Mouse (Mus musculus): ENCODE data around the gene Scin.

Scin gene

DNA sequence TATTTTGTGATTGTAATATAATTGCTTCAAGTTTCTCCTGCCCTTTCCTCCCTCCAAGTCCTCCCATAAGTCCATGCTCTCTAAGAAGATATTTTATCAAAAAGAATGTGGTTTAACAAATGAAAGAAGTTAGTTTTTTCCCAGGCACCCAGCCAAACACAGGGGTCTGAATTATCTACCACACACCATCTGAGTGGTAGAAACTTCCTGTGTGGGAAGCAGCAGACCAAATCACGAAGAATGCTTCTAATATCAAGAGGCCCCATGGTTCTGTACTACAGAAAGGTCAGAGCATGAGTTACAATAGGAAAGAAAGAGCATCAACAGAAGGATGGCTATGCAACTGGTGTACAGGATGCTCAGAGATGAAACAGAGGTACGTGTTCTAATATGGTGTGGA lies 25.9 kb downstream of the Scin start:
- no peak for DNase-seq (ENCODE audit: low spot score)

DNA sequence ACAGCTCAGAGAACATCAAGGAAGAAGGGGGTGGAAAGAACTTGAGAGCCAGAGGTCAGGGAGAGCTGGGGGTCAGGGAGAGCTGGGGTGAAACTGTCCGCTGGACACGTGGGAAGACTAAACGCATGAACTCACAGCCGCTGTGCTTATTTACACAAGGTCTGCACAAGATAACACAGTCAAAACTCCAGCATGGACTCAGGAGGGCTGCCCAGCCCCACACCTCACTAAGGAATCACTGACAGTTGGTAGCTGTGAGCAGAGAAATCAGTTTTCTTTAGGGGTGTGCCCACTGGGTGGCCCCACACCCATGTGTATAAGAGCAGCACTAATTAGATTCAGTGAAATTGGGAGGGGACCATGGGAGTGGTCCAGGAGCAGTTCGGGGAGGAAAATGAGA lies 27.2 kb downstream of the Scin start:
- no peak for DNase-seq (ENCODE audit: low spot score)

DNA sequence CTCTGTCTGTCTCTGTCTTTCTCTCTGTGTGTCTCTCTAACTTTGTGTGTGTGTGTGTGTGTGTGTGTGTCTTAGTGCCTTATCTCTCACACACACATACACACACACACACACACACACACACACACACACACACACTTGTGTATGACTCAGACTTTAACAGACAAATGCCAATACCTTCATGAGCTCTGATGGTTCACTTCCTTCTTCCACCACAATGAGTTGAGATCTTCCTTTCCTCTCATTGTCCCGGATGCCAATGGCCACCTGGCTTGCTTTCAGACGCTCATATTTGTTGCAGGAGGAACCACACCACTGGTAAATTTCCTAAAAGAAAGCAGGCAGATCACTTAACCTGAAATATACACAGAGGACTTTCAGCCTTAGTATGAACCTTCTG lies 29.3 kb downstream of the Scin start:
- DNase-seq (ENCODE audit: low spot score): no peak

DNA sequence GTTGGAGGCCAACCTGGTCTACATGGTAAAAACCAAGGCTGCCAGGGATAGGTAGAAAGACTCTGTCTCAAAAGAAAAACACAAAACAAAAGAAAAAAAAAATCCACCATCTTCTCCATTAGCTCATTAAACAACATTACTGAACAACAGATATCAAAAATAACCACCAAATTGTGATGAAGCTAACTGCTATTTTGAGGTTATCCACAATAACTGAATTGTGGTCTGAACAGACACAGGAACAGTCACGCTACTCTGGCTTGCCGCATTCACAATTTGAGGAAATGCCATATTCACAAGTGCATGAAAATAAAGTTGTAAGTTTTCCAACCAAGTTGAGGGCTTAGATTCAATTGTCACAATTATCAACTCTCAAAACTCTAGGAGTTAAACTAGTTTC lies 31.7 kb downstream of the Scin start:
- no peak for DNase-seq (ENCODE audit: low spot score)

DNA sequence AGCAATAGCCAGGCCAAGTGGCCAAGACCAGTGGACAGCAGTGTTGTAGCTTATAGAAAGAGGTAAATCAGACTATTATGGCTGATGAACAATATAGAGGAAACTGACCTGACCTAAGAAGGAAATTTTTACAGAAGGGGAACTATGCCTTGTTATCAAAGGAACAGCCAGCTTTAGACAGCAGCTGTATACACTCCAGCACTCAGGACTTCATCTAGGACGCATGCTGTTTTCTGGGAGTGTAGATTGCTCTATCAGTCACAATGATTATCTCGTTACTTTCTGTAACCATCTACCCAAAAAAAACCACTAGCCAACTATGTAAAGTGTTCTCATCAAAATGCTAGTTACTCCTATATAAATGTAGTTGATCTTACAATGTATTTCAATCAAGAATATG lies 34.6 kb downstream of the Scin start:
- DNase-seq (ENCODE audit: low spot score): no peak

DNA sequence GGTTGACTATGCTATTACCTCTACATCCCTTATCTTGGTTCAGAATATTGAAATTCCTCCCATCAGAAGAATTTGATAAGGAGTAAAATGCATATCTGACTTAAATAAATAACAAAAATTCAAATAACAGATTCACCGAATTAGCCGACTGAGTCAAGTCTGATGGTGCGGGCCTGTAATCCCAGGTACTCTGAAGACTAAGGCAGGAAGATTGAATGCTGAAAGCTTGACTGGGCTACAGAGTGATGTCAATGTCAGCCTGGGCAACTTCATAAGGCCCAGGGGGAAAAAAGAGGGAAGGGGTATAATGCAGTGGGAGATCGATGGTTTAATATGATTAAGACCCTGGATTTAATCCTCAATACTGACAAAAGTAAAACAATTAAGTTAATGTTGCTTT lies 36.6 kb downstream of the Scin start:
- DNase-seq (ENCODE audit: low spot score): no peak

DNA sequence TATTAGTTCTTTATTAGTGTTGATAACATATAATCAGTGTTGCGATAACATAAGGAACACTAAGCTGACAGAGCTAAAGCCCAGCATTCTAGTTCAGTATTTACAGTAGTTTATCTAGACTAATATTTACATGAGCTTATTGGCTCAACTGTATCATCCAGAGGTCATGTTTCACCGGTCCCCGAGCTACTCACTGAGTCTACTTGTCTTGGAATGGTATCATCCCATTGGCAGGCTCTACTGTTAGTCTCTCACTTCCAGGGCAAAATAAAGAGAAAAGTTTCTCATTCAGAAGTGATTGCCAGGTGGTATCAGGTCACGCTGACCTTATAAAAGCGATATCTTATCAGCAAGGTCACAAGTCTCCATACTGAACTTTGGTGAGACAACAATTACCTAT lies 37.0 kb downstream of the Scin start:
- DNase-seq (ENCODE audit: low spot score): no peak

DNA sequence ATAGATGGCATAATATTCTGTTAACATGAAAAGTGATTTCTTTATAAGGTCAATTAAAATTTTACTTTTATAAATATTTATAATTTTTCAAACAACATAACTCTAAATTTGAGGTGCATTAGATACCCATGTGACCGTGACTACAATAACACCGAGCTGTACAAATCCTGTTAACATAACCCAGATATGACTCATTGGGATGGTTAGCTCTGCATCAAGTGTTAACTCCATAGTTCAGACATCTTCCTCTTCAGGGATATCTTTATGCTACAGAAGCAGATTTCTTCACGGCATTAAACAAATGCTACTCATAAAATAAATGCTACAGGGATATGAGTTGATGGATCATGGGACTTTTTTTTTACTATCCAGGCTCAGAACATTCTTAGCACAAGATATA lies 37.6 kb downstream of the Scin start:
- no peak for DNase-seq (ENCODE audit: low spot score)

DNA sequence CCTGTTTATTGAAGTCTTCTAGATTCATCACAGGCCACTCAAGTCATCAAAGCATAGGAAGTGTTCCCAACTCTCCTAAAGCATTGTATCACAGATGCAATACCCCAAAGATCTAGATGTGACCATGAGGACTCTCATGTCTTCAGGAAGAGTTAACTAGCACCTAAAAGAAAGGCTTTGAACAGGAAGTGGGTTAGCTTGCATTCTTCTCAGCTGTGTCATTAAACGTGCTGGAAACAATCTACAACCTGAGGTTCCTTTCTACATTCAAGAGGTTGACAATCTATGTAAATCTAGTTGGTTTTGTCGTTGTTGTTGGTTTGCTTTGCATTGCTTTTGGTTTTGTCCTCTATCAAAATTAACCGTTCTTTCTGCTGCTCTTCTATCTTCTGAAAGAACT lies 44.0 kb downstream of the Scin start:
- DNase-seq (ENCODE audit: low spot score): no peak

DNA sequence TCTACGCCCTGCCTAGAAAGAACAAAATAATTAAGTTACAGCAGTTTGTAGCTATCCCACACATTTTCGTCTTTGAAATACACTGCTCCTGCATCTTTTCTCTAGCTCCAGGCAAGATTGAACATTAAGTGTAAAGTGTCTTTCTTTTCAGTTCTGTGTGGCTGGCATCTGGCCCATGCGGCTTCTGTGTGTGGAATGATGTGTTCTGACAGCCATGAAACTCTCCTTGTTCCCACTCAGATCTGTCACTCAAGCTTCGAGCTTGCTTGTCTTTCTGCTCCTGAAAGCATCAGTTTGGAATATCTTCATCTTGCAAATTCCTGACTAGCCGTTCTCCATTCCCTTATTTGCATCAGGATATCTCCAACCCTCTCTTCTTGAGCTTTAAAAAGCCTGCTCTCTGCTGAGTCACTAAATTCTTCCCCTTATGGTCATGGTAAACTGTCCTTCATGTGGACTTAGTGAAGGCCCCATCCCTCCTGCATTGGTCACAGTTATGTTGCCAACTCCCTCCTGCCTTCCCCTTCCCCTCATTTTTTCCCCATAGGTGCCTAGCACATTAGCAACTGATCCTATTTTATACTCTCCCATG lies 48.2 kb downstream of the Scin start:
- peak; percentile 8 for DNase-seq (ENCODE audit: low spot score)

DNA sequence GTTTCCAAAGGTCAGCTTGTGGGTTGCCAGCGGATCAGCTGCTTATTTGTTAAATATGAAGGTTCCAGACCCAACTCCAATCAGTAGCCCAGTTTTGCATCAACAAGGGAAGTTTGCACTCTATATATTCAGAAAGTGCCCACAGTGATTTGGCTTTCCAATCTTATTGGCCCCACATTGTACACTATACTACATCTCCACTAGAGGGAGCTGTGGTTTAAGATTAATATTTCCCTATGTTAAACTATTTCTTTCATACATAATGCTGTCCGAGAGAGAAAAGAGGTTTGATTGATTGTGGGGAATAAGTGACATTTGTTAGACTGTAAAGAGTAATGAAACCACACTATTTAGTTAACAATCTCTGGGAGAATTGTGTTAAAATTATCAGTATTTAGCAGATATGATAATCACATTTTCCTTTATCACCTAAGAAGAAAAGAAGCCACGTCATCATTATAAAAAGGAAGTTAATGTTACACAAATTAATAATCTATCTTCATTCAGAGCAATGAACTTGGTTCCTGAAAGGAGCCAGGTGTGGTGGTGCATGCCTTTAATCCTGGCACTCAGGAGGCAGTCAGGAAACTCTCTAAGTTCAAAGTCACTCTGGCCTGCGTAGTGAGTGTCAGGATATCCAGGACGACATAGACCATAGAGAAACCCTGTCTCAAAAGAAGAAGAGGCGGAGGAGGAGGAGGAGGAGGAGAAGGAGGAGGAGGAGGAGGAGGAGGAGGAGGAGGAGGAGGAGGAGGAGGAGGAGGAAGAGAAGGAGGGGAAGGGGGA lies 51.4 kb downstream of the Scin start:
- DNase-seq (ENCODE audit: low spot score): peak; percentile 83

DNA sequence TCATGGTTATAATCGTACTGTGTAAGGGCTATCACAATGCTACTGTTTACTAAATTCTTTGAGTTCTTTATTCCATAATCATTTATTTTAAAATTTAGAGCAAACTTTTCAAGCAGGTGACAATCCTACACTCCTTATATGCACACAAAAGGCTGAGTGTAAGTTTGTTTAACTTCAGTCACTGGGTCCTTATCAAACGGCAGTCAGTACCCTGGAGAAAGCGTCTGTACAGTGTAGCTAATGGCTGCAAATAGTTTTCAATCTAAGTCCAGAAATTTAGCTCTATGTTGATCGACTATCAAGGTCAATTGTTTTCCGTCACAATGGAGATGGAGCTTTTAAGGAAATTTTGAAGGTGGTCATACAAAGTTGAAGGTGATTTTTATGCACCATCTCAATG lies 52.0 kb downstream of the Scin start:
- DNase-seq (ENCODE audit: low spot score): no peak

DNA sequence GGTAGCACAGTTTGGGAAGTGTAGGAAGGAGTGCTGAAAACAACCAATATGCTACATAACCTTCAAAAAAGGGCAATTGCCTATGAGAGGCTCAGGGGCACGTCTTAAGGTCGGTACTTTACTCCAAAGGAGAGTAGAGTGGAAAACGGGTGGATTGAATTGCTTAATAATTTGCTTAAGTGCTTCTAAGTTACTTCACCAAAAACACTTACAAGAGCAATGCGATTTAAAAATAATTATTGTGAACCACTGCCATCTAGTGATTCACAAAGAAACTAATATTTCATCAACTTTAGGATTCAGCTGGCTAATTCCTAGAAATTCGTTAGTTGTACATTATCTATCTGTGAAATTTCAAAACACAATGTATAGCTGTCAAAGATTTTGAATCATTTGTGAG lies 60.4 kb downstream of the Scin start:
- peak; percentile 19 for DNase-seq (ENCODE audit: low spot score)

DNA sequence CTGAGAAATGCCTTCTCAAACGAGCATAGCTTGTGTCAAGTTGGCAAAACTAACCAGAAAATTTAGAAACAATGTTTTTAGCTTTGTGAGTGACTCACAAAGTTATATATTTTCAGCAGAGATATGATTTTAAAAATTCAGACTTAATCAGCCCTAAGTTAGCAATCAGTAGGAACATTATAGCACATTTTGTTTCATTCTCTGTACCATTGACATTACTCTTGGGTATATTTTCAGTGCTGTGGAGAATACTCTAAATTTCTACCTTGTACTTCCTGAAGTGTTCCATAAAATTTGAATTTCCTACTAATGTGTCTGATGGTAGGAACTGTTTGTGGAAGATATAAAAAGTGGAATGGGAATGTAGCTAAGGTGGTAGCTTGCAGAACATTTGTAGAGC lies 87.0 kb downstream of the Scin start:
- DNase-seq (ENCODE audit: low spot score): no peak

DNA sequence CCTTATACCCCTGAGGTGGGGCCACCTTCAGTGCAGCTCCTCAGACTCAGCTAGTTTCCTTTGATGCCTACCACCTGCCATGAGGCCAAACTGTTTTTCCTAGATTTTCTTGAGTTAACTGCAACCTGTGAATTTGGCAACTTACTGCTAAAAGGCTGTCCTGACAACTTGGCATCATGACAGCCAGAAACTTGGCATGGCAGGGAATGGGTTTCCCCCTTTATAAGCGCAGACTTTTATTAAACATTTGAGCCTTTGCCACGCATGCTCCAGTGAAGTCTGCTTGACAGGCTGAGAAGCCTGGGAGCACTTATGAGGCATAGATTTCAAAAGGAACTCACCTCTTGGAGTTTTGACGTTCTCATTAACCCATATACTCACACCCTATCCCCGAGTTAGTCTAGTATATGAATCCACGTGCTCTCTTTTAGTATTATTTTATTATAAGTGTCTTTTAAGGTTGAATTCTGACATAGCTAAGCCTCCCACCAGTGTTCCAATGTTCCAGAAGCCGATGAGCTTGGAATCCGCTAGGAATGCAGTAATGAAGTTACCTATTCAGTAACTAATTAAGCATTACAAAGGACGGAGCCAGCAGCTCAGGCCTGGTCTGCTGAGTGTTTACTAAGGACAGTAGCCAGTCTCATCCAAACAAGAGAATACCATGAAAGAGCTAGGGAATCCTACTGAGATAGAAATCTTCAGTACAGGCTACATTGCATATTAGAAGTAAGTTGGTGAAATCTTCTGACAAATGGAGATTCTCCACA lies 90.0 kb downstream of the Scin start:
- no peak for DNase-seq (ENCODE audit: low spot score)

DNA sequence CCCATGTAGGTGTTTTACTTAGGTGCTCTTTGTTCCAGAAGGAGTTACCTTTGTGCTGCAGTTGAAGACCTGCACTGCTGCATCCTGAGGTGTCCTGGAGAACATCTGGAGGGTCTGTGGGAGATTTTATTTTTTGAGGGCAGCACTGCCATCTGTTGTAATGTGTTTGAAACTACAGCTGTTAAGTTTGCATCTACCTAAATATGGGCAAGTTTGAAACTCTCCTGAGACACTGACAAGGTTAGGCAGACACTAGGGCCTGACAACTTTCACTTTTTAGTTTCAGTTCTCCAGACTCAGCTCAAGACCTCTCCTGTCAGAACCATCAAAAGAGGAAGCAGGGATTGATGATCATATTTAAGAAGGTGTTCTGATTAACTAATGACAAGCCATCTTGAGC lies 94.0 kb downstream of the Scin start:
- DNase-seq (ENCODE audit: low spot score): peak; percentile 77

DNA sequence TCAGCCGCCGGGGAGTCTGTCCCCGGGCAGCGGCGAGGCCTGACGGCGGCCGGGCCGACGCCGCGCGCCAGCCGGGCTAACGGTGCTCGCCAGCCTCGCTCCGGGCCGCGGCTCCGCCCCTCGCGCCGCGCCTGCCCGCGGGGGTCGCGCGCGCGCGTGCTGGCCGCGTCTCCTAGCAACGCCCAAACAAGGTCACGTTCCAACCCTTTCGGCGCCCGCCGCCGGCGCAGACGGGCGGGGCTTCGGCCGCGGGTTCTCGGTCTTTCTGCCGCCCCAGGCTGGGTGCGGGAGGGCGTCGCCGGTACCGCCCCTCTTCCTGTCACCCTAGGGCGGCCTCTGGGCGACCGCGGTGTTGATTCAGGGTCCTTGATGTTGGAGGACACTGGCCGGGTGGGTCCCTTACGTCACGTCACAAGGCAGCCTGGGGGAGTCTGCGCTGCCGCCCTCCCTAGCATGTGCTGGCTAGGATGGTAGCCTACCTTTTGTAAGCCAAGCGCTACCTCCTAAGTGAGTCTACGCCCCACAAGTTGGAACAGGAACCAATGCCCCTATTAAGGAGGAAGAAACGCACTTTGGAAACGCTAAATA lies 96.1 kb downstream of the Scin start, which contains the start of gene Arl4a:
Arl4a (minus strand) TSS at position 150 of the 588 bp plus-strand sequence.
- peak; percentile 88 for DNase-seq (ENCODE audit: low spot score)

DNA sequence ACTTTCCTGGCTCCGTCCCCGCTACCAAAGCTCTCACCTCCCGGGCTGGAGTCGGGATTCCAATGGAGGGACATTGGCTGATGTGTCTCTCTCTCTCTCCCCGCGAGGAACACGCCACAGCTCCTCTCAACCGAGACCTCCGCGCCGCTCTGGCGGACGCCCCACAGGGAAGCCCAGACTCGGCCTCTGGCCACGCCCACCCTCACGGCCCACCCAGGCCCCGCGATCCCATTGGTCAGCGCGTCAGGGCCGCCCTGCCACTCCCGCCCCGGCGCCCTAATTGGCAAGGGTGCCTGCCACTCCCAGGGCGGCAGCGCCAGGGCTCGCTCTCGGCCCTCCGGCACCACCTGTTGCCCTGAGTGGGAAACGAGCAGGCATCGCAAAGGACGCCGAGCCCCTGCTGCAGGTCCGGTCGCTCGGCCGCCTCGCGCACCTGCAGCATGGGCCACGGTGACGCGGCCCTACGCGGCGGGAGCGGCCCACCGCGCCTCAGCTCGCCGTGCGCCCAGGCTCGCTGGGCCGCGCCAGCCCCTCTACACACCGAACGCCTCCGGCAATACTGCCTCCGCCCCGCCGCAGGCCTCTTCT lies 96.7 kb downstream of the Scin start:
- DNase-seq (ENCODE audit: low spot score): peak; percentile 99

DNA sequence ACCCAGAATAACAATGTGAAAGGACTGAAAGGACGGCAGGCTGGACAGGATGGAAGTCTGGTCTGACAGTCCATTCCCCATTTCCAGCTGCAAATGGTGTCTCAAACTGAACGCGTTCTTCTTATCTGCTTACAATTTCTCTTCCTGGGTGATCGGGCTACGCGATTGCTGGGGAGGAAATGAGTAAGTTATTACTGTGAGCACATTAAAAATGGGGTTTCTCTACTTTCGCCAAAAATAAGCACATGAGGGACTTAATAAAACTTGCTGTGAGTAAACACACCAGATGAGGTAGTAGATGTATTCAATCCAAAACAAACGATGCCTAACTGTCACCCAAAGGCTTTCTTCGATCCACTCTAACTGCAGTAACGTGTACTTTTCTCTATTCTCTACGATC lies 97.4 kb downstream of the Scin start:
- DNase-seq (ENCODE audit: low spot score): no peak

DNA sequence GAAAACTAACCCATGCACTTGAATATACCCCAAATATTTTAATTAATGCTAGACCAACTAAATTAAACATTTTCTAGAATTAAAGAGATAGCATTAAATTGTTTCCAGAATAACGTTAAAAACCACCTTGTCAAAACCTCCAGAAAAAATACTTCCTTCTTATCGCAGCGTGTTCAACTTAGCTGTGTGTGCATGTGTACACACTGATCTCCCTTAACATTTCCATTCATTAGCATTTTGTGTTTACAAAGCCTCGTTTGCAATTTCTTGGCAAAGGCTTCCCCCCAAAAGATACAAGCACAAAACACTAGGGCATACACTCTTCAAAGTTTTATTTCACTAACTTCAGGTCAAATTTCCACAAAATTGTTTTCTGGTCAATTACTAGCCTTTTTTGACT lies 98.5 kb downstream of the Scin start:
- no peak for DNase-seq (ENCODE audit: low spot score)

DNA sequence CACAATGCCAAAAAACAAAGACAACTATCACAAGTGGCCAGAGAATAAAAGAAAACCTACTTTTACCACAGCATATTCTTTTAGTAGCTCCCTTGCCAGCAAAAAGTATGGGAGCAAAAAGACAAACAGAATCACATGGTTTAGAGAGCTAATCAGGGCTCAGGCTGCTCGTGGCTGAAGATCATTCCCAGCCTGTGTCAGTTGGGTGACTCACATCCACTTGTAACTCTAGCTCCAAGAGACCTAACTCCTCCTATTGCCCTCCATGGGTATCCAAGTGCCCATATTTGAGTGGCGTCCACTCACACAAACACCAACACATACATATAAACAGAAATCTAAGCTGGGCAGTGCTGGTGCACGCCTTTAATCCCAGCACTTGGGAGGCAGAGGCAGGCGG lies 104.8 kb downstream of the Scin start:
- DNase-seq (ENCODE audit: low spot score): no peak

DNA sequence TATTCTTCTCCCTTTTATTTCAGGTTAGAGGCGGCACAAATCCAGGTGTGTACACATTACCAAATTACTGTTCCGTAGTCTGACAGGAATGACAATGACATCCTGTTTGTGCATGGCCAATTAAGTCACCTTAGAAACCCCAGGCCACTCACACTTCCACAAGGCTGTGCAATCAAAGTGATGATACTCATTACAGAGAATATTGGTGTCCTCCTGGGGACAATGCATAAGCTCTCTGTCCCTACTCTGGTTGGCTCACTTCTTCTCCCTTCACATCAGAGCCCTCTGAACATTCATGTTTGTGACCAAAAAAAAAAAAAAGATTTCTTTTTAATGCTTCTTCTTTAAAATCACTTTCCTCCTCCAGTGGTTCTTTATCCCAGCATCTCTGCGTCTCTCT lies 106.2 kb downstream of the Scin start:
- no peak for DNase-seq (ENCODE audit: low spot score)

DNA sequence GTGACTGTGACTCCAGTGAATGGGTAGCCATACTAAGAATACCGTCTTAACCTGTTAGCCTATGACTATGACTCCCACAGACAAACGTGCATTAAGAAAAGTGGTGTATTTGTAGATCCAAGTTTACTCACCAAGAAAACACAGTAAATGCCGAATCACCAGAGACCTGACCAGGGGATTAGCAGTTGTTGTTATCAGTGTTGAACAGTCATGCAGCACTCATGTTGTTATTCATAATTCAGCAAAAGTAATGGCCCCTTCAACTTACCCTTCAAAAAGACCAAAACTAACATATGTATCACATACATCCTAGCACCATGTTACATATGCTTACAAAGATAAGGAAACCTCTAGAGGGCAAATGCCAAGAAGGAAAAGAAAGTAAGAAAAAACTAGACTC lies 106.6 kb downstream of the Scin start:
- DNase-seq (ENCODE audit: low spot score): no peak

All from retina, embryonic 14.5 days (tissue).